Mouse (Mus musculus) retina, postnatal 1 day (tissue): ENCODE measurements around the gene Adam12.
"Not testable (repeated sequence)": the region's sequence is repeated elsewhere in the genome, so short reads cannot be mapped to it uniquely, and the experiment has no call there.

Experiments used
- DNase-seq: peaks from one replicate; pipeline ENCODE4 v3.0.0-alpha.2; 2012

Adam12 gene

GRCm38 (mm10) chr7:133921291-133921690, 310.7 kb downstream of the Adam12 start:
- DNase-seq = no peak

DNA sequence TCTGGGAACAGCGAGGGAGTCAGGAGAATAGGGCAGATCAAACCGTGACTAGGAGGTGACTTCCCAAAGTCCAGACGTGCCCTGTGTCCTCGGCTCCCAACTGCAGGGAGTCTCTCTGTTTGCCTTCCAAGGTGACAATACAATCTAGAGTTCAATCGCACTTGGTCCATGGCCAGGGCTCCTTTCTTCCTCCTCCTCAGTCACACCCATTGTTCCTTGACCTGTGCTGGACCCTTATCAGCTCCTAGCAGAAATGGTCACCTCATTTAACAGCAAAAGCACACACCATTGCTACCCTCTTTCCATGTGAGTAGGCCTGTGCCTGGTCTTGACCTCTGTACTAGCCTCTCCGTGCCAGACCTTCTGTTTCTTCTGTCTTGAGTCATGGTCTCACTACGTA, 311.2 kb downstream of the Adam12 start:
- DNase-seq = no peak

GRCm38 (mm10) chr7:133919918-133920317, 312.0 kb downstream of the Adam12 start:
- DNase-seq = no peak

DNA sequence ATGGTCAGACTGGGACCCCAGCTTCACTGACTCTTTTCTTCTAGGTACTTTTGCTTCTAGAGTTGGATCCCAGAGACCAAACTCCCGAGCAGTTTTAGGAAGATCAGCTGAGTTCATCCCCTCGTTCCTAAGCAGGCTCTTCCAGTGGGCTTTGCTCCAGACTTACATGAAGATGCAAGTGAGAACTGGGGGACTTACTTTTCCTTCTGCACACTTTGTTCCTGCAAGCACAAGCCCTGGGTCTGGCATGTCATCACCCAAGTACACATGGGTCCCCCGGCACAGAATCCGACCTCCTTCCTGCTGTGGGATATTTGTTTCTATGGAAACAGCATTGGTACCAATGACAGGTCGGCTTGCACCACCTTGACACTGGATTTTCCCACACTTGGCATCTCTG, 312.6 kb downstream of the Adam12 start:
- DNase-seq = no peak

GRCm38 (mm10) chr7:133916230-133916629, 315.7 kb downstream of the Adam12 start:
- DNase-seq = no peak

GRCm38 (mm10) chr7:133911881-133912280, 320.1 kb downstream of the Adam12 start:
- DNase-seq = no peak

DNA sequence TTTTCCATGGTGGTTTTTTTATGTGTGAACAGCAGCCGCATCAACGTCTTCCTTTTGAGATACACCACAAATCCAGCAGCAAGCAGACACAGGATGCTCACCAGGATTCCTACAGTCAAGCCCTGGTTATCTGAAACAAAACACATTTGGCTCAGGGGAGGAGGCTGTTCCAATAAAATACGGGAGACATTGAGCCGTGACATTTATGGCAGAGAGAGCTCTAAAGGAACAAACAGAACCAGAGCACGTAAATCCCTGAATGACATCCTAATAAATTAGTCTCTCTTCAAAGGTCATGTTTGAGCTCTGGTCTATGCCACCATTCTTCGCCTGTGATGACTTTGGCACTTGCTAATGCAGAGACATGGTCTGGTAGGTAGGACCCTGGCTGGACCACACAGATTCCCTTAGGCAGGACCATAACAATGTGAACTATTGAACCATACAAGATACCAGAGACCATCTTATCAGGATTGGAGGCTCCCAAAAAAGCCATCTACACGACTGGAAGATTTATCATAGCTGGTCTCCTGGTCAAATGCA, 322.0 kb downstream of the Adam12 start:
- DNase-seq = no peak

- DNase-seq = no peak
Observed at GRCm38 (mm10) chr7:133908966-133909365, 323.0 kb downstream of the Adam12 start.

DNA sequence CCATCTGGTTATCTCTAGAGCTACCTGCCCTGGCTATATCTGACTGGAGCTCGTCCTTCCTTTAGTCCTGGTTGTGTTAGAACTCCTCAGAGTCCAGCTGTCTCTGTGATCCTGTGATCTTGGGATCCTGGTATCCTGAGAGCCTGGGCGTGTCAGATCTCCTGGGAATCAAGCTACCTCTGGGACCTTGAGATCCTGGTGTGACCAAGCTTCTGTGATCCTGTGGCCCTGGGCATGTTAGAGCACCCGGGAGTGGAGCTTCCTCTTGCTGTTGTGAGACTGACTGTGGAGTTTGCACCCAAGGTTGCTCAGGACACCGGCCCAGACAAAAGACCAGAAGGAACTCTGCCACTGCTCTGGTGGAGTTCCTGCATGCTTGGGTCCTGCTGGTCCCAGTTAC, 332.6 kb downstream of the Adam12 start:
- no peak for DNase-seq

DNA sequence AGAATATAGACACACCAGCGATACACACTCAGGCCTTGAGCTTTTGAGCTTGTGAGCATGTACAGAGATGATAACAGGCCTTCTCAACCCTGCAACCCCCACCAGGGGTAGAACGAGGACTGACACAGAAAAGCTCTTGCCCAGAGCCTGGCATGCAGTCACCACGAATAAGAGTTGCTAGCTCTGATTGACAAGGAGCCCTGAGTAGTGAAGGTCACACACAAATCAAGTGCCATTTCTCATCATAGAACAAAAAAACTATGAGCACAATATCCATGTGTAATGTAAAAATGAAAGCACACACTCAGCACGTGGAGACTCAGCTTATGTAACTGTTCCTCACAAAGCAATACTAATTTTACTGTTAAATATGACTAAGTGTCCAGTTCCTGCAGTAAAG, 340.1 kb downstream of the Adam12 start:
- DNase-seq = peak; percentile 11

- no peak for DNase-seq
Observed at GRCm38 (mm10) chr7:133891298-133891697, 340.6 kb downstream of the Adam12 start.

DNA sequence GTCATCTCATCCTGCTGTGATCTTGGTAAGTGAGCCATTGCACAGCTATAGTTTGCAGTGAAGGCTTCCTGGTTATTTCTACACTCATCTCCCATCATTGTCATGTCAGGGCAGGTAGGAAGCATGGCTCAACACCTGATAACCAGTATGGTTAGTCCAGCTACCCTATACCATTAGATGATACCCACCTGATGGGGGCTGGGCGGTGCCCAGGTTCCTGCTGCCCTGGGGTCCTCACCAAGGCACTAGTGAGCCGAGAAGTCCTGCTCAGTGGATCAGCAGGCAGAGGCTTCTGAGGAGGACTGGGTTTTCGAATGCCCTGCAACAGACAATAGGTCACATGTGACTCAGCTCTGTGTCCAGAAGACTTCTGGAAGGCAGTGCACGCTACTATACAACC, 342.0 kb downstream of the Adam12 start:
- DNase-seq = no peak

DNA sequence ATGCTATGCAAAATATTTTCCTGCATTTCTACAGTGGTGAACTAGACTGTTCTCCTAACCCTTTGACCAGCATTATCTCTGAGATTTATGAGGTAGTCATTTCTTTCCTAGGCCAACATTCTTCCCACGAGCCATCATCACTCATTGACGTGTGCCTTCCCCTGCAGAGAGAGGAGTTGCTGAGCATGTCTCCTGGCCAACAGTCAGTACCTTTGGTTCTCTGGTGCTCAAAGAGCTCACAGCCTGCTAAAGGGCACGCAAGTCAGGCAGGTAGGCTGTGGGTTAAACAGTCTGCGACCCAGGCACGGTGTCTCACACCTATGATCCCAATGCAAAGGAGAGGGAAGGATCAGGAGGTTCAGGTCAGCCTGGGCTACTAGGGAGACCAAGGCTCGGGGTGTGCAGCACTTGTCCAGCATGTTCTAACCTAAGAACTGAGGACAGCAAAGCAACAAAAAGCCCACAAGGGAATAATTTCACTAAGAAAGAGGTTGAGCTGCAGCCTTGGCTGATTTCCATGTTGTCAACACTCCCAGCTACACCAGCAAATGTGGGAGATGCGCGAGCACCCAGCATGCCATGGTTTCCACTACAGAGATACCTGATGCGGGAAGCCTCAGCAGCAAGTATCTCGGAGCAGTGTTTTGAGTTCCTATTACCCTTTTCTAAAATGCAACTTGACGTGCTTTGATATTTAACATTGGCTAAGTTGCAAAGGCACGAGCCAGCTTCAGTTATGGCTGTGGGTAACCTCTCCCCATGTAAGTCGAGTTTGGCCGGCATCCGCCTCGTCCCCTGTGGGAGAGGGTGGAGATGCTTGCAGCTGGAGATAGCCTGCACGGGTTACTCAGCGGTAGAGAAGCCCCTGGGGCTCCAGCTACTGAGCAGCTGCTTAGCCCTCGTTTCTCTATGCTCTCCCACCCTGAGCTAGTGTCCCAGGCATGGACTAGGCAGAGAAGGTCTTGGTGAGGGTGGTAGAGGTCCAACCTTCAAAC, 342.7 kb downstream of the Adam12 start:
- no peak for DNase-seq

- not testable (repeated sequence) for DNase-seq
Observed at GRCm38 (mm10) chr7:133884759-133885431, 347.1 kb downstream of the Adam12 start.

- no peak for DNase-seq
Observed at GRCm38 (mm10) chr7:133879761-133880160, 352.2 kb downstream of the Adam12 start.

DNA sequence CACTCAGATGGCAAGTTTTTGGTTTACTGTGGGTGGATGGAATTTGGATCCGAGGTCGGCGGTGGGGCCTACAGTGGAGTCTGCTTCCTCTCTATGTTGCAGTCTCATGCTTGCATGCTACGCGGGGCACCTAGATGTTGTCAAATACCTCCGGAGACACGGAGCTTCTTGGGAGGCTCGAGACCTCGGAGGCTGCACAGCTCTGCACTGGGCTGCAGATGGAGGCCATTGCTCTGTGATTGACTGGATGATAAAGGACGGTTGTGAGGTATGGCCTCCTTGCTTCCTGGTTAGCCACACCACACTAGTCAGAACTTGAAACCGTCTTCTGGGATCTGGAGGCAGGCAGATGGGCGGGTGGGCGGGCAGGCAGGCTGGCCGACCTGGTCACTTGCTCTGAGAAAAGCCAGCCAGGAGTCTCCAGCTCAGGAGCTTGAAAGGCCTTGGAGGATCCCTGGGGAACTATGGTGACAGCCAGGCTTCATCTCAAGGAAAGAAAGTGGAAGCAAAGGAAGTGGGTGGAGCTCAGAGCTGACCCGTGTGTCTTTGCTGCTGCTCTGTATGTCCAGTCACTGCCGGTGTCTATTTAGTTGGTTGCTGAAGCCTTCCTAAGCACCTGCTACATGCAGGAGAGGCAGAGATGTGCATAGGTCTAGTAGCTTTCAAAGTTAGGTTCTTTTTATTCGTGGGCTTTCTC, 355.2 kb downstream of the Adam12 start:
- no peak for DNase-seq

- no peak for DNase-seq
Observed at GRCm38 (mm10) chr7:133876139-133876538, 355.8 kb downstream of the Adam12 start.

GRCm38 (mm10) chr7:133872701-133873100, 359.2 kb downstream of the Adam12 start:
- DNase-seq = no peak

DNA sequence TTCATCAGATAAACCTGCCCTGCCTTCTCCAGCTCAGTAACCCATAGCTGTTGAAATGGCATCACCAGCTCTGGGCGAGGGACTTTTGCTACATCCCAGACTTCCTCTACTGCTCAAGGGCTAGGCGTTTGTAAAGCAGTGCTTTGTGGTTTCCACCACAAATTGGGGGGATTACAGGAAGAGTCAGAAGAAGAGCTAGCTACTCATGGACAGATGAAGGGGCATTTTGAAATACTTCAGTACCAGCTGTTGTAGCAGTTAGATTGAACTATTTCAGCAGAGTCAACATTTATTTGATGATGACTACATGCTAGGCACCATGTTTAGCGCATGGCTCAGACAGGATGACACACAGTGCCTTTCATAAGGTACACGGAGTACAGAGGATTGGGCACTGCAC, 361.7 kb downstream of the Adam12 start:
- no peak for DNase-seq

GRCm38 (mm10) chr7:133863684-133864083, 368.3 kb downstream of the Adam12 start:
- DNase-seq = no peak

DNA sequence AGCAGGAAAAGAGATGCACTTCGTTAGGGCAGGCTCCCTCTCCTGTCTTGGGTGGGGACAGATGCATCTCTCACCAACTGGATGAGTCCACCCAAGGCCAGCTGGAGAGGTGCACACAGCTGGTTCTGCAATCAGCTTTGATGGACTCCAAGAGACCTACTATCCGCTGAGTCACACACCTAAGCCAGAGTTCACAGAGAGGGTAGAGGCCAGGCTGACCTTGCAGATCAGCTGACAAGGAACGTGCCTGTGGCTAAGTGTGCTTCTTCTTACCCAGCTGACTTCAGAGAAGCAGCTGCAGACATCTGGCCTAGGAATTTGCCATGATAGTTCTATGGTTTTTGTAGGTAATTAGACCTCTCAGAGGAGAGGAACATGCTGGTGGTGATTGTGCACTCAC, 368.8 kb downstream of the Adam12 start:
- DNase-seq = no peak

DNA sequence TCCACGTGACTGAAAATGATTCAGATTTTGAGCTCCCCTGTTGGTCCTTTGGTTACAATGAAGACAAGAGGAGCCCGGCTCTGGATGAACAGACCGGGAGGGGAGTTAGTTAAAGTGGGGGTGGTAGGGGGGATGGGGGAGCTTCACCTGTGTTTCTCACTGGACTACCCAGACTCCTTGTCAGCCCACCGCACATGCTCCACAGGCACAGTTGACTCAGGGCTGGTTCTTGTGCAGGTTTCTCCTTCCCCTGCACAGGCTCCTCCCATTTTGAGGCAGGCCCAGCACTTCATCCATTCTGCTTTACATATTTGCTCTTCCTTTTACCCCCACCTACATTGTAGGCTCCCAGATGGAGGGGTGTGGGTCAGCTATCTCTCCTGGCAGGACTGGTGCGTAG, 369.2 kb downstream of the Adam12 start:
- no peak for DNase-seq

DNA sequence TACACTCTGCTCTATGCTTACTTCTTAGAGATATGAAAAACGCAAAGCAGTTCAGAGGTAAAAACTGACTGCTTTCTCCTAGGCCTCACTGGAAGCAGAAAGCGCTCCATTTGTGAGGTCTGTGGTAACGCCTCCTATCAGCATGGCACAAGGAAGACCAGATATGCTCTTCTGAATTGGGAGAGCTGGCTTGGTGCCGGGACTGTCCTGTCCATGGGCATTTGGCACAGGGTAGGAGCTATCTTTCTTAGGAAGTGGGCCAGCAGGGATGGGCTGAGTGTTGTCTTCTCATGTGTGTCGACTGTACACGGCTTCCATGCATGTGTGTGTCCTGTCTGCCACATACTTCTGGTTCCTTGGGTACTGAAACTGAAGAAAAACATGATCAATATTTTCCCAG, 369.7 kb downstream of the Adam12 start:
- no peak for DNase-seq
